Mouse (Mus musculus): ENCODE data around the gene Gmfg. TPM values are rescaled to one million over a fixed set of nuclear protein-coding genes. Genes with fewer than 3 reads are reported as not detected.

Gmfg gene
- total RNA-seq (2021) (10 to 100 TPM in 1 of 2 experiments, 1 to 10 TPM in 1; 7.1 to 10.4 TPM), polyA plus RNA-seq (2012; rRNA removed) (0.58 and 0.89 TPM in 2 replicates)
- long read RNA-seq, partial matches to known transcripts, result 0 of 3 reads
- long read RNA-seq, other reads (novel, unspliced or antisense), result 0 of 3 reads

- DNase-seq, result peak; percentile 84
Measured at GRCm38 (mm10) chr7:28436932-28437570, at the start of gene Gmfg. Gmfg (plus strand) TSS chr7:28437447.

GRCm38 (mm10) chr7:28390331-28390730 is 46.9 kb upstream of the Gmfg start:
- peak; percentile 65 for DNase-seq

GRCm38 (mm10) chr7:28392429-28393271 is 44.6 kb upstream of the Gmfg start, which contains the start of the genes Med29 and Paf1:
Med29 (minus strand) TSS chr7:28392708.
Paf1 (plus strand) TSS chr7:28392951.
- DNase-seq, result peak; percentile 98

- DNase-seq, result no peak
Measured at GRCm38 (mm10) chr7:28393272-28393951, 43.8 kb upstream of the Gmfg start.

GRCm38 (mm10) chr7:28395425-28395824 is 41.8 kb upstream of the Gmfg start:
- DNase-seq, result no peak

- no peak for DNase-seq
Measured at GRCm38 (mm10) chr7:28398000-28398399, 39.2 kb upstream of the Gmfg start.

GRCm38 (mm10) chr7:28398696-28399340 is 38.4 kb upstream of the Gmfg start:
- no peak for DNase-seq

- DNase-seq, result no peak
Measured at GRCm38 (mm10) chr7:28401030-28401429, 36.2 kb upstream of the Gmfg start.

GRCm38 (mm10) chr7:28401942-28402341 is 35.3 kb upstream of the Gmfg start:
- no peak for DNase-seq

GRCm38 (mm10) chr7:28410841-28411475 is 26.3 kb upstream of the Gmfg start:
- DNase-seq, result peak; percentile 88

GRCm38 (mm10) chr7:28412826-28413225 is 24.4 kb upstream of the Gmfg start:
- no peak for DNase-seq

- peak; percentile 31 for DNase-seq
Measured at GRCm38 (mm10) chr7:28417368-28417767, 19.9 kb upstream of the Gmfg start.

- peak; percentile 61 for DNase-seq
Measured at GRCm38 (mm10) chr7:28418096-28418670, 19.1 kb upstream of the Gmfg start.

GRCm38 (mm10) chr7:28419416-28419815 is 17.8 kb upstream of the Gmfg start:
- DNase-seq, result no peak

- DNase-seq, result no peak
Measured at GRCm38 (mm10) chr7:28423018-28423417, 14.2 kb upstream of the Gmfg start.

- DNase-seq, result no peak
Measured at GRCm38 (mm10) chr7:28427738-28428137, 9.5 kb upstream of the Gmfg start.

GRCm38 (mm10) chr7:28430512-28430911 is 6.7 kb upstream of the Gmfg start:
- DNase-seq, result no peak

GRCm38 (mm10) chr7:28432252-28432651 is 5.0 kb upstream of the Gmfg start:
- no peak for DNase-seq

- peak; percentile 40 for DNase-seq
Measured at GRCm38 (mm10) chr7:28435660-28436259, 1.5 kb upstream of the Gmfg start.

- DNase-seq, result peak; percentile 100
Measured at GRCm38 (mm10) chr7:28436271-28436904, 859 bp upstream of the Gmfg start.

Data from adrenal gland, adult 2 months (tissue).